Mouse (Mus musculus): ENCODE data around the gene Hnrnpr. TPM values are rescaled to one million over a fixed set of nuclear protein-coding genes. Genes with fewer than 3 reads are reported as not detected.

Hnrnpr gene
- polyA plus RNA-seq, 1 experiment from 2014 or later: 177 TPM

GRCm38 (mm10) chr4:136367856-136368255 lies 57.1 kb downstream of the Hnrnpr start:
- no peak overlapping the region for H3K27ac ChIP-seq
- 65% methylated on average over 4 of the region's 4 CpGs for WGBS
- ATAC-seq (ENCODE audit: low FRiP score): no peak
- no peaks in the 10 kb centered on the region for H3K36me3 ChIP-seq (replicated peaks; ENCODE audit: control insufficient read depth, insufficient read depth)
- H3K4me1 ChIP-seq (replicated peaks; ENCODE audit: control insufficient read depth, insufficient read depth, low read length): no peaks in the 10 kb centered on the region
- no peak overlapping the region for H3K4me3 ChIP-seq (replicated peaks; ENCODE audit: low read length)
- no peak overlapping the region for H3K9ac ChIP-seq
- DNase-seq (ENCODE audit: low spot score): no peak
- no peaks in the 10 kb centered on the region for H3K27me3 ChIP-seq (ENCODE audit: control insufficient read depth, insufficient read depth, low read length)
- no peak overlapping the region for H3K4me2 ChIP-seq (replicated peaks)
- no peaks in the 10 kb centered on the region for H3K9me3 ChIP-seq (ENCODE audit: control insufficient read depth, low read length)

GRCm38 (mm10) chr4:136369727-136370126 lies 59.0 kb downstream of the Hnrnpr start:
- Histone ChIP-seq H3K36me3 (replicated peaks; ENCODE audit: control insufficient read depth, insufficient read depth) (no peaks in the 10 kb centered on the region), H3K27ac (no peak overlapping the region), H3K4me3 (replicated peaks; ENCODE audit: low read length) (no peak overlapping the region), H3K9ac (no peak overlapping the region), H3K27me3 (ENCODE audit: control insufficient read depth, insufficient read depth, low read length) (no peaks in the 10 kb centered on the region), H3K9me3 (ENCODE audit: control insufficient read depth, low read length) (no peaks in the 10 kb centered on the region), H3K4me1 (replicated peaks; ENCODE audit: control insufficient read depth, insufficient read depth, low read length) (peaks cover 12% of the 10 kb centered on the region; the same call in 1 of the 2 replicates), H3K4me2 (replicated peaks) (no peak overlapping the region)
- DNase-seq (ENCODE audit: low spot score): peak; percentile 85
- ATAC-seq (ENCODE audit: low FRiP score): no peak
- 2% methylated on average over 3 of the region's 3 CpGs for WGBS

- Histone ChIP-seq H3K9ac (no peak overlapping the region), H3K4me3 (replicated peaks; ENCODE audit: low read length) (no peak overlapping the region), H3K4me2 (replicated peaks) (no peak overlapping the region), H3K27ac (no peak overlapping the region), H3K4me1 (replicated peaks; ENCODE audit: control insufficient read depth, insufficient read depth, low read length) (peaks cover 12% of the 10 kb centered on the region; the same call in 1 of the 2 replicates), H3K36me3 (replicated peaks; ENCODE audit: control insufficient read depth, insufficient read depth) (no peaks in the 10 kb centered on the region), H3K27me3 (ENCODE audit: control insufficient read depth, insufficient read depth, low read length) (no peaks in the 10 kb centered on the region), H3K9me3 (ENCODE audit: control insufficient read depth, low read length) (no peaks in the 10 kb centered on the region)
- WGBS: 31% methylated on average over 14 of the region's 14 CpGs
- ATAC-seq (ENCODE audit: low FRiP score): no peak
- DNase-seq (ENCODE audit: low spot score): no peak
Measured at GRCm38 (mm10) chr4:136373494-136374181, 62.9 kb downstream of the Hnrnpr start.

GRCm38 (mm10) chr4:136377001-136377400 lies 66.3 kb downstream of the Hnrnpr start:
- Histone ChIP-seq H3K9me3 (ENCODE audit: control insufficient read depth, low read length) (no peaks in the 10 kb centered on the region), H3K9ac (no peak overlapping the region), H3K4me2 (replicated peaks) (no peak overlapping the region), H3K4me3 (replicated peaks; ENCODE audit: low read length) (no peak overlapping the region), H3K4me1 (replicated peaks; ENCODE audit: control insufficient read depth, insufficient read depth, low read length) (peaks cover 12% of the 10 kb centered on the region; the same call in 1 of the 2 replicates), H3K27me3 (ENCODE audit: control insufficient read depth, insufficient read depth, low read length) (no peaks in the 10 kb centered on the region), H3K27ac (no peak overlapping the region), H3K36me3 (replicated peaks; ENCODE audit: control insufficient read depth, insufficient read depth) (no peaks in the 10 kb centered on the region)
- WGBS: 80% methylated on average over 5 of the region's 5 CpGs
- DNase-seq (ENCODE audit: low spot score) (no peak), ATAC-seq (ENCODE audit: low FRiP score) (no peak)

- Histone ChIP-seq H3K4me1 (replicated peaks; ENCODE audit: control insufficient read depth, insufficient read depth, low read length) (no peaks in the 10 kb centered on the region), H3K9me3 (ENCODE audit: control insufficient read depth, low read length) (no peaks in the 10 kb centered on the region), H3K27me3 (ENCODE audit: control insufficient read depth, insufficient read depth, low read length) (no peaks in the 10 kb centered on the region), H3K9ac (no peak overlapping the region), H3K4me2 (replicated peaks) (no peak overlapping the region), H3K36me3 (replicated peaks; ENCODE audit: control insufficient read depth, insufficient read depth) (no peaks in the 10 kb centered on the region), H3K27ac (no peak overlapping the region), H3K4me3 (replicated peaks; ENCODE audit: low read length) (no peak overlapping the region)
- ATAC-seq (ENCODE audit: low FRiP score): no peak
- no peak for DNase-seq (ENCODE audit: low spot score)
- WGBS: 85% methylated on average over 5 of the region's 5 CpGs
Measured at GRCm38 (mm10) chr4:136383052-136383451, 72.3 kb downstream of the Hnrnpr start.

GRCm38 (mm10) chr4:136383839-136384238 lies 73.1 kb downstream of the Hnrnpr start:
- no peaks in the 10 kb centered on the region for H3K36me3 ChIP-seq (replicated peaks; ENCODE audit: control insufficient read depth, insufficient read depth)
- H3K9me3 ChIP-seq (ENCODE audit: control insufficient read depth, low read length): no peaks in the 10 kb centered on the region
- no peaks in the 10 kb centered on the region for H3K27me3 ChIP-seq (ENCODE audit: control insufficient read depth, insufficient read depth, low read length)
- ATAC-seq (ENCODE audit: low FRiP score): no peak
- H3K4me1 ChIP-seq (replicated peaks; ENCODE audit: control insufficient read depth, insufficient read depth, low read length): no peaks in the 10 kb centered on the region
- WGBS: 88% methylated on average over 6 of the region's 6 CpGs
- no peak for DNase-seq (ENCODE audit: low spot score)
- no peak overlapping the region for H3K9ac ChIP-seq
- no peak overlapping the region for H3K4me2 ChIP-seq (replicated peaks)
- H3K4me3 ChIP-seq (replicated peaks; ENCODE audit: low read length): no peak overlapping the region
- H3K27ac ChIP-seq: no peak overlapping the region

GRCm38 (mm10) chr4:136387261-136387660 lies 76.5 kb downstream of the Hnrnpr start:
- H3K36me3 ChIP-seq (replicated peaks; ENCODE audit: control insufficient read depth, insufficient read depth): no peaks in the 10 kb centered on the region
- DNase-seq (ENCODE audit: low spot score) (no peak), ATAC-seq (ENCODE audit: low FRiP score) (no peak)
- H3K9me3 ChIP-seq (ENCODE audit: control insufficient read depth, low read length): no peaks in the 10 kb centered on the region
- H3K9ac ChIP-seq: no peak overlapping the region
- H3K4me2 ChIP-seq (replicated peaks): no peak overlapping the region
- H3K4me1 ChIP-seq (replicated peaks; ENCODE audit: control insufficient read depth, insufficient read depth, low read length): no peaks in the 10 kb centered on the region
- H3K4me3 ChIP-seq (replicated peaks; ENCODE audit: low read length): no peak overlapping the region
- H3K27ac ChIP-seq: no peak overlapping the region
- 60% methylated on average over 11 of the region's 11 CpGs for WGBS
- no peaks in the 10 kb centered on the region for H3K27me3 ChIP-seq (ENCODE audit: control insufficient read depth, insufficient read depth, low read length)

- ATAC-seq (ENCODE audit: low FRiP score) (no peak), DNase-seq (ENCODE audit: low spot score) (no peak)
- Histone ChIP-seq H3K27me3 (ENCODE audit: control insufficient read depth, insufficient read depth, low read length) (no peaks in the 10 kb centered on the region), H3K4me3 (replicated peaks; ENCODE audit: low read length) (no peak overlapping the region), H3K9ac (no peak overlapping the region), H3K27ac (no peak overlapping the region), H3K36me3 (replicated peaks; ENCODE audit: control insufficient read depth, insufficient read depth) (no peaks in the 10 kb centered on the region), H3K4me1 (replicated peaks; ENCODE audit: control insufficient read depth, insufficient read depth, low read length) (no peaks in the 10 kb centered on the region), H3K4me2 (replicated peaks) (no peak overlapping the region), H3K9me3 (ENCODE audit: control insufficient read depth, low read length) (no peaks in the 10 kb centered on the region)
- WGBS: 89% methylated on average over 10 of the region's 10 CpGs
Measured at GRCm38 (mm10) chr4:136401806-136402205, 91.1 kb downstream of the Hnrnpr start.

- Histone ChIP-seq H3K9ac (no peak overlapping the region), H3K27me3 (ENCODE audit: control insufficient read depth, insufficient read depth, low read length) (no peaks in the 10 kb centered on the region), H3K36me3 (replicated peaks; ENCODE audit: control insufficient read depth, insufficient read depth) (no peaks in the 10 kb centered on the region), H3K9me3 (ENCODE audit: control insufficient read depth, low read length) (no peaks in the 10 kb centered on the region), H3K4me1 (replicated peaks; ENCODE audit: control insufficient read depth, insufficient read depth, low read length) (no peaks in the 10 kb centered on the region), H3K4me3 (replicated peaks; ENCODE audit: low read length) (no peak overlapping the region), H3K4me2 (replicated peaks) (no peak overlapping the region), H3K27ac (no peak overlapping the region)
- DNase-seq (ENCODE audit: low spot score) (no peak), ATAC-seq (ENCODE audit: low FRiP score) (no peak)
- WGBS: 66% methylated on average over 11 of the region's 11 CpGs
Measured at GRCm38 (mm10) chr4:136407831-136408230, 97.1 kb downstream of the Hnrnpr start.

Data from hindbrain, embryonic 14.5 days (tissue).